Mouse (Mus musculus) lung, postnatal 10 days (tissue): ENCODE measurements around the gene Phlpp2.

Experiments
- DNase-seq: peaks from one replicate; pipeline ENCODE4 v3.0.0; 2021

Gene Phlpp2

DNA sequence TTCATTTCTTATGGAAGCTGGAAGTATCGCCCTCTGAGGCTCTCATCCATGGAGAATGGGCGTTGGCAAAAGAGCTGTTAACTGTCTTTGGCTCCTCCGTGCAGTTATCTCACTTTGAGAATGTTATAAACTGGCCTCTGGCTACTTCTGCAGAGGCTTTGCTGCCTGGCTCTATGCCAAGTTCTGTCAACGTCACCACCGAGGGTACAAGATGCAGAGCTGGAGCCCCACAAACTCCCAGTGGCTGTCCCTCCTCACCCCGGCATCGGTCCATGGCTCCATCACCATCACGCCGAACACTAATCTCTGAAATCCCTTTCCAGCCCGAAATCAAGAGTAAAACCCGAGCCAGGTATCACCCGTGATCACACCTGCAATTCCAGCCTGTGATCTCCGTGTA is 95.1 kb downstream of the Phlpp2 start:
- DNase-seq = no peak

DNA sequence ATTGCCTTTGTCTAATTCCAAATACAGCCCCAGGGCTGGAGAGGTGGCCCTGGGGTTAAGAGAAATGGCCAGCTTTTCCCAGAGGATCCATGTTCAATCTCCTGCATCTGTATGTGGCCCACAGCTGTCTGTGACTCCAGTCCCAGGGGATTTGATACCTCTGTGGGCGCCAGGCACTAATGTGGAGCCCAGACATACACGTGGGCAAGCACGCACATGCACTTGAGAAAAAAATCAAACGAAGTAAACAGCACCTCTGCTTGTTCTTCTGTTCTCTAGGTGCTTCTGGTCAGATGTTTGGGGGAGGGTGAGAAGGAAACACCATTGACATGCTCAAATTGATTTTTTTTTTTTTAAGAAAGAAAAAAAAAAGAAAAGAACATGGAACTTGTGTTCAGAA is 95.8 kb downstream of the Phlpp2 start:
- DNase-seq = no peak

DNA sequence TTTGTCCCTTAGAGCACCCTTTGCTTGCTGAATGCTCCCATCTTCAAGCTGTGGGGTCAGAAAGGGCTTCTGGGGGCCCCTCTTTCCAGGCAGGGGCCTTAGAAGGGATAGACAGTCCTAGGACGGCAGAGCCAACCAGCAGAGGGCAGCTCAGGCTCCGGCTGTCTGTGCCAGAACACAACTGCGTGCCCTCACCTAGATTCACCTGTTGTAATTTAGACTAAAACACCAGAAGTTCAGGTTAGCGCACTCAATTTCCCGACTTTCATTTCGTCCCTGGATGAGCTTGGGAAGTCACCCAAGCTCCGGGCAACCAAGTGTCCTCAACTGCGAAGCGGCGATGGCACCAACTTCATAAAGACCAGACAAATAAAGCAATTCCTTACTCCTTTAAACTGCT is 100.5 kb downstream of the Phlpp2 start:
- no peak for DNase-seq

DNA sequence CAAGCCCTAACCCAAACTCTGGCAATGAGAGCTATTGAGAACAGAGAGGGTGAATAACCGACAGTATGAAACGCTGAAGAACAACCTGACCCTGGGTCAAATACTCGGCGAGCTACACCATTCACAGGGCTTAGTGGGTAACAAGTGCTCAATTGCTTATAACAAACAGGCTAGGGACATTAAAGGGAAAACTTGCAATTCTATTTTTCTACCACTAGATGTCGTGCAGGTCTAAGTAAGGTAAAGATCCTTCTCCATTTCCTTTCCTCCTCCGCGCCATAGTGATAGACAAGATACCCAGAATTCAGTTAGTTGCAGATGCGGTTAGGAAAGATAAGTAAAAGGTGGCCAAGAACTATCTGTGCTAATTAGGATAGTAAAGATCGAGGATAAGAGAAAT is 102.0 kb downstream of the Phlpp2 start:
- DNase-seq = no peak

DNA sequence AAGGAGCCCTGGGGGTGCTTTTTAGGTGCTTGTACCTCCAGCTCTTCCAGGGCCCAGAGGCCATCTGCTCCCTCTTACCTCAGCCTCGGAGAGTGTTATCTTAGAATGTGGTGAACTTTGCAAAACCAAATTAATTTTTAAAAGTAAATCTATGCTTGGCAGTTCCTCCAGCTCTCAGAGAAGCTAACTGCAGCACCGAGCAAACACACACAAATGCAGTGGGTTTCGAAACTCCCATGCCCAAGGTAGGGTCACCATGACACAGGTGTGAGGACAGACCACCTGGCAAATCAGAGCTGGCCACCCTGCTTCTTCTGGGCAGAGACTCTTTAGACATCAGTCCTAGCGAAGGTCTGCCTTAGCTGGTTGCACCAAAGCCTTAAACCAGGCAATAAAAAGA is 104.6 kb downstream of the Phlpp2 start:
- DNase-seq = no peak

DNA sequence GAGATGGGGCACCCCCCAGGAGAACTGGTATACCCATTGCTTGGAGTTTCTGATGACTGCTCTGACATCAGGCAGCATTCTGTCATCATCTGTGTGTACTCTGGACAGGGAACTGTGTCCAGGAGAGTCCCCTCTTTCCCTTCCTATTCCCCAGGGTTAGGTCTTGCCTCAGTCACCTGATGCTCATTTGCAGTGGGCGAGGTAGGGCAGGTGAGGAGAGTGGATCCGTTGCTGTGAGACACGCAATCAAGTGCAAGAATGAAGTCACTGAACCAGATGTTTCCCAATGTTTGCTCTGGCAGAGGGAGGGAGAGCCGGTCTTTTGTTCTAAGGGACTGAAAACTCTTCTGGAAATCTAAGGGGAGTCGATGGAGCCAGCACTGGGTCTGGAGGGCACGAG is 111.0 kb downstream of the Phlpp2 start:
- DNase-seq = no peak

DNA sequence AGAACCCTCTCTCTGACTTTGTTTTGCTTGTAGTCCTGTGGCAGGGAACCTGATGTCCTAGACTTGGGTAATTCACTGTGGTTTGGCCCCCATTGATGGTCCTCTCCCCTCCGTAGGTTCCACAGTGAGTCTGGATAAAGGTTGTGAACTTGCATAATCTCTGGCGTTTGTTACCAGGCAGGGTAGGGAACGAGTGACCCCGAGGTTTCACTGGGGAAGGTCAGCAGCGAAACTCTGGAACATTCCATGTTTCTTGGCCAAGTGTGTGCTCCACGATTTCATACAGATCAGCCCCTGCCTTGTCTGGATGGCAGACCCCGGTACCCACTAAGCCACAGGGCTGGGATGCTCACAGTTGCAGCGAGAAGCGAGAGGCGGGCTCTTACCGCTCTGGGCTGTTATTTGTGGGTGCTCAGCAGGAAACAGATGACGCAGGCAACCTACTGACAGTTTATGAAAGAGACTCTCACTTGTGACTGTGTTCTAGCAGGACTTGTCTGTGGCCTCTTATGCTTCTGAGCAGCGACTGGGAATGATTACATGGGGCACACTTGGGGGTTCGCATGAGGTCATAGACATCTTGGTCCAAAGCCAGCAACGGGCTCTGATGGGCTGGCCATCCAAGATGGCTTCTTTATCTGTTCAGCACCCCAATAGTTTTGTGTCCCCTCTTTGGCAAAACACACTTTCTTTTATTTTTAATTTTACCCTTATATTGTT is 114.2 kb downstream of the Phlpp2 start:
- no peak for DNase-seq

DNA sequence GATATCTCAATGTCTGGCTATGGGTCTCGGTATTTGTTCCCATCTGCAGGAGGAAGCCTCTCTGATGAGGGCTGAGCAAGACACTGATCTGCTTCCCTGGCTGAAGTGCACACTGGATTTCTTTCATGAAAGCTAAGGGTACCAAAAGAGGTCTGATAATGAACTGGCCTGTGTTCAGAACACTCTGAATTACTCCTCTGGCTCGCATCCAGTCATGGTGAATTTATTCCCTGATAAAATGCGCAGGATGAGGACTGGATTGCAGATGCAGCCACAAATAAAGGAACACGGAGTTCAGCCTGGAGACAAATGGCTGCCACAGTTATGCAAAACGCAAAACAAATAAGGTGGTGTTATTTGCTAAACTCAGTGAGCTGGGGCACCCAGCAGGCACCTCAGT is 115.6 kb downstream of the Phlpp2 start:
- DNase-seq = no peak

DNA sequence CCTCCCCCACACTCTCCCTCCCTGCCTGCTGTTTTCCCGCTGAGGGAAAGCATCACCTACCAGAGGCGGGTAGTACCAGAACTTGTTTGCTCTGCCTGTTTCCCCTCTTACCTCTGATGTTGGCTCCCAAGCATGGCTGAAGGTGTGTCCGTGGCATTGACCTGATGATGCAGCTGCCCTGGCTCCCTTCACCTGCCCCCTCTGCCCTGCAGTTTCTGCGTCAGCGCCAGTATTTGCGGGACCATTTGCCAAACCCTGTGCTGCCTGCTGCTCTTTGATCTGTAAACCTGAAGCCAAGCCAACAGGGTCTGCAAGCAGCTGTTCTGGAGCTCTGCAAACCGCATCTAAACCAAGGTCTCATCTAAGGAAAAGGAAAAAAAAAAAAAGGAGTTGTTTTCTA is 118.0 kb downstream of the Phlpp2 start:
- no peak for DNase-seq

DNA sequence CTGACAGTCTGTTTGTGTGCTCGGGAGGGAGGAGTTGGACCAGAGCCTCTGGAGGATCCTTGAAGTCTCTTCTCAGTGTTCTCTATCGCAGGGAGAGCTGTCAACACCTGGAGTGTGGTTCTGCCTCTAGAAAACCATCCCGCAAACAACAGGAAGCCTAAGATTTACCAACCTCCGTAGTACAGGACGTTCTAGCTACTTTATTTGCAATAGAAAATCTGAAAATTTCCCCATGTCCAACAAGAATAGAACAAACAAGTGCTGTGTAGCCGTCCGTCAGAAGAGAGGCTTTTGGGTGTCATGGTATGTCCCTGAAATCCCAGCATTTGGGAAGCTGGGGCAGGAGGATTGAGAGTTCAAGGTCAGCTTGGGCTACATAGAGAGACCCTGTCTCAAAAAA is 119.4 kb downstream of the Phlpp2 start:
- no peak for DNase-seq

DNA sequence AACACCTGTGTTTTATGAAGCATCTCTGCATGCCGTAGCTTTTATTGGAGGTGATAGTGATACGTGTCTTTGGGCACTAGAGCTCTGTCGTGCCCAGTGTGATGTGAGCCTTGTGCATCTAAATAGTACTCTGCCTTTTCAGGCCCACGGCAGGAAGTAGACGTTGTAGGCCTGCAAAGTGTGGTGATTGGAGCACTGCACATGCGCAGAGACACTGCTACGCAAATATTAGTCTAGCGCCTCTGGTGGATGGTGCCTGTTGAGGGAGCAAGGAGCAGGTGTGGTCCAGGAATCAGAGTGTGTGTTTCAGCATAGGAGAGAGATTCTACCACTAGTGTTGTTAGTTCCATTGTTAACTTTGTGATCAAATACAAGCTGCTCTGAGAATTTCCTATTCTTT is 120.8 kb downstream of the Phlpp2 start:
- DNase-seq = no peak

DNA sequence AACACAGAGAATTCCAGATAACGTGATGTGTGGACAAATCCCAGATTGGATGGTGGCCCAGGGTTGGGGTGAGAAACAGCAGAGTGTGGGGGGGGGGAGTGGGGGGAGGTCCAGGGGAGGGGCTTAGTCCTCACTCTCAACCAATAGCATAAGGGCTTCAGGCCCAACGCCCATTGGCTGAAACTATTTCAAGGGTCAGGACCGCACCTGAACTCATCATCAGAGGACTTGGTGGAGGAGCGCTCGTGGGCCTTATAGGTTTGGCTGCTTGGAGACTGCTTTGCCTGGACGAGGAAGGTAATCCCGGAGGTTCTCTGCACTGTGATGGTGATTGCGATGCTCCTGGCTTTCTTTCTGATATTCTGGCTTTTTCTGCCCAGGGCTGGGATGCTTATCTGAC is 121.9 kb downstream of the Phlpp2 start, which contains the start of gene Tat:
Gene Tat, plus strand, starts transcription at position 214 of the 400 bp plus-strand sequence.
- no peak for DNase-seq

DNA sequence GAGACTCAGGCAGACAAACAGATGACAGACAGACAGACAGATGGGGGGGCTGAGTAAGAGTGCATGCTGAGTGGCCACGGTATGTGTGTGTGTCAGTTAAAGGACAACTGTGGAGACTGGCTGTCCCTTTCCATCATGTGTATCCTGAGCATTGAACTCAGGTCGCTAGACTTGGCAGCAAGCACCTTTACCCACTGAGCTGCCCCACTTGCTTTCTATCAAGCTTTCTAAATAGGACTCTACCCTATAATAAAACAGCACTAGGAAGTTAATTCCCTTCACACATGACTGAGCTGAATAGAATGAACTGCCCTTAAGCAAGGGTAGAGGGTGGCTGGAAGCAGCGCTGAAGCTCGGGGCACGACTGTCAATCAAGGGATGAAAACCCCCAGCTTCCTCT is 123.8 kb downstream of the Phlpp2 start:
- DNase-seq = no peak

DNA sequence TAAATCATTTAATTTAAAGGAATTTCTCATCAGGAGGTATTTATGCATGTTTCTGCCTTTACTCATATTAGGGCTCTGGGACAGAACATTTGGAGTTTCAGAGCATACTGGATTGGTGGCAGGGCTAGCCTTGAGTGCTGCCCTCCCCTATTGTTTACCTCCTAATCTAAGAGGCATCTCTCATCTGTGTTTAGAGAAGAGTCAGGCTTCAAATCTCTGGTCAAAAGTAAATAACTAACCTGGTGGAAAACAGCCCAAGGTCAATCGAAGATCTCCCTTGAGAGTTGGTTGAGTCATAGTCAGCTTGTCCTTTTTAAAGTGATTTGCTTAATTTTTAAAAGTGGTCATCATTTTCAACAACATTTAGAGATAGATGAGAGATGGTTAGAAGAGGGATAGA is 124.6 kb downstream of the Phlpp2 start:
- DNase-seq = no peak
